Mouse (Mus musculus): Measurements from ENCODE around the gene Tigit.

DNA sequence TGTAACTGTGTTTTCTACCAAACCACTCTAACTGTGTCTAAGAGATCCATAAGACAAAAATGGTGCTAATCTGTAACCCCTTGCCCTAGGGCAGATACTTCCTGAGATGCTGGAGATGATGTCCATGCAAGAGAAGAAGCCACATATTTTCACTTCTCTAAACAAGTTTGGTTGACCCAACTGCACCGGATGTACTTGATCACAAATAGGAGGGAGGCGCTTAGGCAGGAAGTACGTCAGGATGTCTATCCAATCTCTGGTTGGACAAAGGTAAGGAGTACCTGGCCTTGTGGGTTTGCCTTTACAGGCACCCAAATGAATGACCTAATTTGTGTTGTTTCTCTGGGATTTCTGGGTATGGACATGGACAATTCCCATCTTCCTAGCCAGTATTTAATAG, 4.3 kb upstream of the Tigit start:
- TF ChIP-seq TAL1 (conservative IDR thresholded peaks at IDR 0.05; ENCODE audit: low read depth, low read length) (no peak), CTCF (IDR thresholded peaks at IDR 0.05; ENCODE audit: low read depth, low read length) (no peak), GATA1 (IDR thresholded peaks at IDR 0.05; ENCODE audit: borderline replicate concordance, low read length) (no peak), GATA2 (IDR thresholded peaks at IDR 0.05; ENCODE audit: borderline replicate concordance, low read depth, low read length) (no peak), POLR2AphosphoS5 (IDR thresholded peaks at IDR 0.05; ENCODE audit: insufficient replicate concordance, low read depth, low read length) (no peak)
